In the genomic region with DNA sequence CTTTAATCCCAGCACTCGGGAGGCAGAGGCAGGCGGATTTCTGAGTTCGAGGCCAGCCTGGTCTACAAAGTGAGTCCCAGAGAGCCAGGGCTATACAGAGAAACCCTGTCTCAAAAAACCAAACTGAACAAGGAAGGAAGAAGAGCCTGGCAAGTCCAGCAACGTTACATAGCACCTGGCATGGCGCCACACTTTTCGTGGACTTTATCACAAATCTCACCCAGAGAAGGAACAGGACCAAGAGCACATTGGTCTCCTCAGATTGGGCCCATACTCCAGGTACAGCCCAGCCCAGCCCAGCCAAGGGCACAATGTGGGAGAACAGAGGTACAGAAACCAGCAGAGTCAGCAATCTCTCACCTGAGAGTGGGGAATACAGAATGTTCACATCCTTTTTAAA, we compare ENCODE assay signal across 29 mouse cellular contexts. TPM values are rescaled to one million over a fixed set of nuclear protein-coding genes. Genes with fewer than 3 reads are reported as not detected.
DNase-seq lines count a peak whose midpoint lies in the region; ATAC-seq and TF ChIP-seq lines count a peak whose summit lies in the region.
"Had no signal": no experiment of that assay in that cellular context is flagged by ENCODE, and none has a peak within 500 bp of the region (broad histone marks: within the 10 kb centered on the region; RNA-seq: fewer than 3 reads in every experiment).

No protein-coding gene starts in this region.

- H3K4me2 ChIP-seq in intestine, embryonic 16.5 days (ENCODE audit: low read depth, low read length): no peak overlapping the region
- H3K4me2 ChIP-seq in intestine, embryonic 15.5 days (replicated peaks): no peak overlapping the region
- no peak overlapping the region for H3K4me2 ChIP-seq in liver, postnatal 0 days (ENCODE audit: low read depth, low read length)
- H3K4me2 ChIP-seq: embryonic facial prominence, embryonic 13.5 days; liver, embryonic 15.5 days; lung, embryonic 15.5 days; midbrain, embryonic 15.5 days; neural tube, embryonic 15.5 days; stomach, embryonic 15.5 days had no signal

- H3K4me3 ChIP-seq in intestine, embryonic 16.5 days (ENCODE audit: low read length): no peak overlapping the region
- no peak overlapping the region for H3K4me3 ChIP-seq in intestine, embryonic 15.5 days (replicated peaks)
- H3K4me3 ChIP-seq in liver, postnatal 0 days (ENCODE audit: low read depth, low read length): no peak overlapping the region
- H3K4me3 ChIP-seq: embryonic facial prominence, embryonic 13.5 days; erythroblast, embryonic 14.5 days; gastrocnemius, adult 2 months; layer of hippocampus, adult 2 months; liver, embryonic 15.5 days; lung, embryonic 15.5 days; midbrain, embryonic 10.5 days; midbrain, embryonic 15.5 days; neural tube, embryonic 15.5 days; stomach, embryonic 15.5 days had no signal

- TF ChIP-seq EP300 in liver, postnatal 0 days (IDR thresholded peaks at IDR 0.05; ENCODE audit: low read depth): no peak

- WGBS in intestine, embryonic 16.5 days: 89% methylated on average over 6 of the region's 6 CpGs
- 88% methylated on average over 6 of the region's 6 CpGs for WGBS in intestine, embryonic 15.5 days
- 64% methylated on average over 6 of the region's 6 CpGs for WGBS in liver, postnatal 0 days (ENCODE audit: insufficient replicate concordance)

- intact Hi-C loops in gastrocnemius, postnatal 36 days (cut with DNase I): no loop called here

- H3K27me3 ChIP-seq in intestine, embryonic 16.5 days (replicated peaks; ENCODE audit: control insufficient read depth, insufficient read depth, low read length): no peaks in the 10 kb centered on the region
- no peaks in the 10 kb centered on the region for H3K27me3 ChIP-seq in intestine, embryonic 15.5 days (replicated peaks)
- no peaks in the 10 kb centered on the region for H3K27me3 ChIP-seq in liver, postnatal 0 days (ENCODE audit: insufficient read depth, low read length)
- H3K27me3 ChIP-seq: embryonic facial prominence, embryonic 13.5 days; liver, embryonic 15.5 days; lung, embryonic 15.5 days; midbrain, embryonic 15.5 days; neural tube, embryonic 15.5 days; stomach, embryonic 15.5 days had no signal

- H3K27ac ChIP-seq in intestine, embryonic 16.5 days (ENCODE audit: low read length): no peak overlapping the region
- no peak overlapping the region for H3K27ac ChIP-seq in intestine, embryonic 15.5 days
- H3K27ac ChIP-seq in liver, postnatal 0 days (ENCODE audit: low read depth): no peak overlapping the region
- H3K27ac ChIP-seq: embryonic facial prominence, embryonic 13.5 days; liver, embryonic 15.5 days; lung, embryonic 15.5 days; midbrain, embryonic 10.5 days; midbrain, embryonic 15.5 days; neural tube, embryonic 15.5 days; stomach, embryonic 15.5 days had no signal

- ATAC-seq in intestine, embryonic 16.5 days: peak; percentile 26; the same call in 1 of the 2 replicates
- ATAC-seq in intestine, embryonic 15.5 days: no peak
- no peak for ATAC-seq in liver, postnatal 0 days
- ATAC-seq: forebrain, embryonic 16.5 days; hindbrain, embryonic 16.5 days; midbrain, embryonic 15.5 days had no signal

- no peak for TF ChIP-seq CTCF in liver, postnatal 0 days (IDR thresholded peaks at IDR 0.05; ENCODE audit: low read depth)

- peaks cover 2% of the 10 kb centered on the region; the same call in 1 of the 2 replicates for H3K36me3 ChIP-seq in intestine, embryonic 16.5 days (ENCODE audit: control insufficient read depth, insufficient read depth, low read length)
- 0 out of 2 replicates have a peak, but pooled peaks cover 1% of the 10 kb centered on the region for H3K36me3 ChIP-seq in intestine, embryonic 15.5 days
- peaks cover 23% of the 10 kb centered on the region for H3K36me3 ChIP-seq in liver, postnatal 0 days (replicated peaks; ENCODE audit: insufficient read depth, low read length)

- H3K9me3 ChIP-seq in intestine, embryonic 16.5 days (ENCODE audit: control insufficient read depth, low read length): no peaks in the 10 kb centered on the region
- H3K9me3 ChIP-seq in intestine, embryonic 15.5 days: no peaks in the 10 kb centered on the region
- no peaks in the 10 kb centered on the region for H3K9me3 ChIP-seq in liver, postnatal 0 days (ENCODE audit: low read length)
- H3K9me3 ChIP-seq: embryonic facial prominence, embryonic 13.5 days; liver, embryonic 15.5 days; lung, embryonic 15.5 days; midbrain, embryonic 10.5 days; midbrain, embryonic 15.5 days; neural tube, embryonic 15.5 days; stomach, embryonic 15.5 days had no signal

- H3K4me1 ChIP-seq in intestine, embryonic 16.5 days (ENCODE audit: control insufficient read depth, insufficient read depth, low read length): peaks cover 9% of the 10 kb centered on the region; the same call in 1 of the 2 replicates
- H3K4me1 ChIP-seq in intestine, embryonic 15.5 days (replicated peaks): no peaks in the 10 kb centered on the region
- H3K4me1 ChIP-seq in liver, postnatal 0 days (ENCODE audit: insufficient read depth): peaks cover 28% of the 10 kb centered on the region
- H3K4me1 ChIP-seq: embryonic facial prominence, embryonic 13.5 days; midbrain, embryonic 10.5 days had no signal

- H3K9ac ChIP-seq in intestine, embryonic 16.5 days (ENCODE audit: low read depth, low read length): no peak overlapping the region
- no peak overlapping the region for H3K9ac ChIP-seq in intestine, embryonic 15.5 days
- no peak overlapping the region for H3K9ac ChIP-seq in liver, postnatal 0 days (replicated peaks)
- H3K9ac ChIP-seq: embryonic facial prominence, embryonic 13.5 days; liver, embryonic 15.5 days; lung, embryonic 15.5 days; midbrain, embryonic 15.5 days; neural tube, embryonic 15.5 days; stomach, embryonic 15.5 days had no signal

- peak; percentile 43 for DNase-seq in liver, postnatal 0 days
- DNase-seq in liver: no peak
- DNase-seq in kidney, adult 9 months: peak; percentile 80
- peak; percentile 18 to 21 for DNase-seq in kidney, postnatal 4 days
- no peak for DNase-seq in gastrocnemius, postnatal 36 days
- no peak for DNase-seq in adrenal gland, postnatal 25 days
- DNase-seq: adrenal gland, postnatal 14 days; cerebellum, adult 11-12 months; cerebellum, adult 9-11 months; gastrocnemius, adult 2 months; heart, postnatal 14 days; layer of hippocampus, postnatal 36 days; left cerebral cortex, postnatal 4 days; retina, postnatal 1 day; right cerebral cortex, postnatal 14 days; thymus, postnatal 14 days had no signal

RNA-seq across cellular contexts. Expression of a gene that starts 10.7 kb away (rescaled TPM):
- polyA plus RNA-seq in intestine, embryonic 16.5 days (2015; fragmentation: Nextera tagmentation; extraction: Ambion mirVana): 3.3 and 4.9 TPM in 2 replicates
- 17.3 and 17.6 TPM in 2 replicates for polyA plus RNA-seq in intestine, embryonic 15.5 days (2015; fragmentation: Nextera tagmentation; extraction: Ambion mirVana)
- 13.9 and 14.7 TPM in 2 replicates for polyA plus RNA-seq in liver, postnatal 0 days (2015; fragmentation: Nextera tagmentation; extraction: Ambion mirVana)
- 10 to 100 TPM; 32.7 to 33.1 TPM for total RNA-seq in gastrocnemius, postnatal 36 days (2021)
- total RNA-seq in adrenal gland, postnatal 25 days (2021): 53.0 and 56.6 TPM in 2 replicates

RNA-seq across cellular contexts. Expression of a gene that starts 48.8 kb away (rescaled TPM):
- polyA plus RNA-seq in intestine, embryonic 16.5 days (2015; fragmentation: Nextera tagmentation; extraction: Ambion mirVana): 15.5 TPM in 2 replicates
- polyA plus RNA-seq in intestine, embryonic 15.5 days (2015; fragmentation: Nextera tagmentation; extraction: Ambion mirVana): 17.5 and 17.7 TPM in 2 replicates
- 5.3 and 6.1 TPM in 2 replicates for polyA plus RNA-seq in liver, postnatal 0 days (2015; fragmentation: Nextera tagmentation; extraction: Ambion mirVana)
- 1 to 10 TPM; 7.6 to 9.9 TPM for total RNA-seq in gastrocnemius, postnatal 36 days (2021)
- total RNA-seq in adrenal gland, postnatal 25 days (2021): 17.8 and 17.9 TPM in 2 replicates

Comparison
In these comparisons a context has a peak if more than half of its experiments do, and no peak if none do; other contexts are left out.
1. DNase-seq: peak in liver, postnatal 0 days (single experiment), kidney, adult 9 months (single experiment) and kidney, postnatal 4 days (2 of 2); none in liver (single experiment), gastrocnemius, postnatal 36 days (0 of 2) and adrenal gland, postnatal 25 days (single experiment).